Mouse (Mus musculus) forebrain, embryonic 14.5 days (tissue): ENCODE data around the gene Fam19a2. TPM values are rescaled to one million over a fixed set of nuclear protein-coding genes. Genes with fewer than 3 reads are reported as not detected.

Experiments used
- ATAC-seq: fragments of 200-750 bp; cut with Nextera tagmentation; 2 replicates; pipeline ENCODE4 v1.8.0; 2017; ENCODE audit warnings: mild to moderate bottlenecking, moderate library complexity
- DNase-seq: peaks from one replicate; pipeline ENCODE4 v3.0.0-alpha.2; 2015; ENCODE audit warnings: low spot score
- H3K27ac ChIP-seq: fragments of 300-500 bp; sonication (generic); 2 replicates; pipeline ENCODE4 v1.5.1; 2014; ENCODE audit warnings: low read depth, mild to moderate bottlenecking, control low read depth, low read length, moderate library complexity
- H3K27me3 ChIP-seq: fragments of 300-500 bp; sonication (generic); replicated peaks from 2 replicates; pipeline ENCODE4 v1.6.1; 2014; ENCODE audit warnings: low read length, control low read depth, mixed read lengths; ENCODE audit not compliant: control insufficient read depth, insufficient read depth
- H3K36me3 ChIP-seq: fragments of 300-500 bp; sonication (generic); 2 replicates; pipeline ENCODE4 v1.6.1; 2014; ENCODE audit warnings: low read length, control low read depth; ENCODE audit not compliant: control insufficient read depth, insufficient read depth
- H3K4me1 ChIP-seq: fragments of 300-500 bp; sonication (generic); 2 replicates; pipeline ENCODE4 v1.6.1; 2014; ENCODE audit warnings: antibody characterized with exemption, low read length, control low read depth; ENCODE audit not compliant: control insufficient read depth, insufficient read depth
- H3K4me2 ChIP-seq: fragments of 300-500 bp; sonication (generic); 2 replicates; pipeline ENCODE4 v1.6.1; 2014; ENCODE audit warnings: mild to moderate bottlenecking, control low read depth, low read length
- H3K4me3 ChIP-seq: fragments of 300-500 bp; sonication (generic); 2 replicates; pipeline ENCODE4 v1.5.1; 2014; ENCODE audit warnings: low read depth, low read length, control low read depth
- H3K9ac ChIP-seq: fragments of 300-500 bp; sonication (generic); 2 replicates; pipeline ENCODE4 v1.6.1; 2014; ENCODE audit warnings: mild to moderate bottlenecking, low read length, control low read depth, moderate library complexity
- H3K9me3 ChIP-seq: fragments of 300-500 bp; sonication (generic); replicated peaks from 2 replicates; pipeline ENCODE4 v1.6.1; 2016; ENCODE audit warnings: low read length, control low read depth, mixed read lengths; ENCODE audit not compliant: control insufficient read depth
- WGBS: fragments of 180-500 bp; shearing (Covaris S2); extraction: QIAGEN DNeasy Blood & Tissue Kit; methylation state at CpG from one replicate; pipeline ENCODE4 v1.1.7; 2014; 5-methylcytosine and 5-hydroxymethylcytosine counted together
- polyA plus RNA-seq: library from polyadenylated mRNA; unstranded; fragments of >200 nt; fragmentation: Nextera tagmentation; extraction: Ambion mirVana; gene quantifications from 2 replicates; pipeline ENCODE4 v1.2.1, GENCODE M21; 2014

The Fam19a2 gene
- polyA plus RNA-seq, 1 experiment from 2014 or later, result 21.4 TPM

- Histone ChIP-seq H3K27ac (no peak overlapping the region), H3K9ac (no peak overlapping the region), H3K9me3 (no peaks in the 10 kb centered on the region), H3K4me1 (no peaks in the 10 kb centered on the region), H3K4me2 (no peak overlapping the region), H3K4me3 (no peak overlapping the region), H3K27me3 (no peaks in the 10 kb centered on the region), H3K36me3 (no peaks in the 10 kb centered on the region)
- 74% methylated on average over 6 of the region's 6 CpGs for WGBS
- no peak for DNase-seq
- no peak for ATAC-seq
Measured at GRCm38 (mm10) chr10:123548391-123548790, 284.6 kb downstream of the Fam19a2 start.

DNA sequence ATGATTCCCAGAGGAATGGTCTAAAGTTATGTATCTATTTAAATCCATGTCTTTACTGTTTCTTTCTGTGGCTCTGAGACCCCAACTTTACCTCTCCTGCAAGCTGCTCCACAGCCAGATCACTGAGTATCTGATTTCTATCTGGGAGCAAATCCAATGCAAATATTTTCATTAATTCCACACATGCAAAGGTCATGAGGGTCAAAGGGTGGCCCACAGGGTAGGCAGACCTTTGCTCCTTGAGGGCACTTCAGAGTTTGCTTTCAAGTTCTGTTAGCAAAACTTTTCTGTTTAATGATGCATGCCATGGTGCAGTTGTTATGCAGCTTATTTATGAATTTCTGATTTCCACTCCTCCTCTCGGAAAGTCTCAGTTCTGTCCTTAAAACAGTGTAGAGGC, 303.9 kb downstream of the Fam19a2 start:
- DNase-seq (no peak), ATAC-seq (no peak)
- no peak overlapping the region for H3K4me3 ChIP-seq
- no peaks in the 10 kb centered on the region for H3K9me3 ChIP-seq
- H3K36me3 ChIP-seq, result no peaks in the 10 kb centered on the region
- no peaks in the 10 kb centered on the region for H3K4me1 ChIP-seq
- no peaks in the 10 kb centered on the region for H3K27me3 ChIP-seq
- H3K4me2 ChIP-seq, result no peak overlapping the region
- no peak overlapping the region for H3K9ac ChIP-seq
- H3K27ac ChIP-seq, result no peak overlapping the region
- WGBS, result 100% methylated on average over 1 of the region's 1 CpGs

DNA sequence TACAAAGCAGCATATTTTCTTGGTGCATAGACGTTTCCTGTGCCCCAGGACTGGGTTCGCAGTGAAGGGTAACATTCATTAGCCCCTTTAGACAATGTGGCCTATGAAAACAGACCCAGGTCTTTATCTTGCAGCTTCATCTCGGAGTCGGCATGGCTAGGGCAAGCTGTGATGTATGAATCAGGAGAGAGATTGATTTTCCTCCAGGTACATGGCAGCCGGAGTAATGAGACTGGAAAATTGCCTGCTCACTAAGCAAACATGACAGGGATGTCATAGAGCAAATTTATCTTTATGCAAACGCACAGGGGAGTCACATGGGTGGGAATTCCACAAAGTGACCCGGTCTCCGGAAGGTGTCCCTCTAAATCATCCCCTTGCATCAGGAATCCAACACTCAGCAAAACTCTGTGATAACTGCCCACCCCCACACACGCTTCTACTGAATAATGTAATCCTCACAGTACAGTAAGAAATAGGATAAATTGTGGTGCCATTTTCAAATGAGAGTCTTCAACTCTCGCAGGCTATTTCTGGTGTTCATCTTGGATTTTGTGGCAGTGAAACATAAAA, 306.9 kb downstream of the Fam19a2 start:
- Histone ChIP-seq H3K36me3 (no peaks in the 10 kb centered on the region), H3K4me2 (no peak overlapping the region), H3K4me1 (no peaks in the 10 kb centered on the region), H3K27ac (no peak overlapping the region), H3K9ac (no peak overlapping the region), H3K4me3 (no peak overlapping the region), H3K27me3 (no peaks in the 10 kb centered on the region), H3K9me3 (no peaks in the 10 kb centered on the region)
- DNase-seq (no peak), ATAC-seq (no peak)
- 88% methylated on average over 10 of the region's 10 CpGs for WGBS

GRCm38 (mm10) chr10:123572342-123573070, 308.7 kb downstream of the Fam19a2 start:
- H3K27me3 ChIP-seq, result no peaks in the 10 kb centered on the region
- DNase-seq, result no peak
- no peak overlapping the region for H3K9ac ChIP-seq
- H3K4me2 ChIP-seq, result no peak overlapping the region
- H3K9me3 ChIP-seq, result no peaks in the 10 kb centered on the region
- no peak for ATAC-seq
- WGBS, result 89% methylated on average over 7 of the region's 7 CpGs
- no peaks in the 10 kb centered on the region for H3K4me1 ChIP-seq
- H3K4me3 ChIP-seq, result no peak overlapping the region
- H3K36me3 ChIP-seq, result no peaks in the 10 kb centered on the region
- no peak overlapping the region for H3K27ac ChIP-seq

DNA sequence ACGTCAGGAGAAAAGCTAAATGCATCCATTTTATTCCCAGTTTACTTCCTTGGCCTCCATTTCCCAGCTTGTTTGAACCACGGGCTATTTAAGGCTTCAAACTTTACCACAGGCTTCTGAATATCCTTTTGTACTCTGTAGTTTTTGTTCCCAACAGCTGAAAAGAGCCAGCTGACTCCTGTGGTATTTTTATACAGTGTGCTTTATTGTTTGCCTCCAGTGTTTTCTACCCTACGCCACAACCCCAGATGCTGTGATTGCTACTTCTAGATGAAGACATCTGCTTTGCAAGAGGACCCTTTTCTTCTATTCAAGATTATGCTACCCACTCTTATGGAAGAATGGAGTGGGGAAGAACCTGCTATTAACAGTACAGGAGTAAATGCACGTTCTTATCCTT, 314.0 kb downstream of the Fam19a2 start:
- Histone ChIP-seq H3K9me3 (no peaks in the 10 kb centered on the region), H3K4me3 (no peak overlapping the region), H3K36me3 (no peaks in the 10 kb centered on the region), H3K27me3 (no peaks in the 10 kb centered on the region), H3K27ac (no peak overlapping the region), H3K4me1 (no peaks in the 10 kb centered on the region), H3K4me2 (no peak overlapping the region), H3K9ac (no peak overlapping the region)
- peak; percentile 23 for DNase-seq
- ATAC-seq, result peak; percentile 67
- 27% methylated on average over 4 of the region's 4 CpGs for WGBS

- Histone ChIP-seq H3K4me3 (no peak overlapping the region), H3K36me3 (no peaks in the 10 kb centered on the region), H3K9ac (no peak overlapping the region), H3K27ac (no peak overlapping the region), H3K4me1 (no peaks in the 10 kb centered on the region), H3K9me3 (no peaks in the 10 kb centered on the region), H3K27me3 (no peaks in the 10 kb centered on the region), H3K4me2 (no peak overlapping the region)
- 65% methylated on average over 2 of the region's 2 CpGs for WGBS
- peak; percentile 76; the same call in 1 of the 2 replicates for ATAC-seq
- peak; percentile 75 for DNase-seq
Measured at GRCm38 (mm10) chr10:123579012-123579411, 315.2 kb downstream of the Fam19a2 start.

DNA sequence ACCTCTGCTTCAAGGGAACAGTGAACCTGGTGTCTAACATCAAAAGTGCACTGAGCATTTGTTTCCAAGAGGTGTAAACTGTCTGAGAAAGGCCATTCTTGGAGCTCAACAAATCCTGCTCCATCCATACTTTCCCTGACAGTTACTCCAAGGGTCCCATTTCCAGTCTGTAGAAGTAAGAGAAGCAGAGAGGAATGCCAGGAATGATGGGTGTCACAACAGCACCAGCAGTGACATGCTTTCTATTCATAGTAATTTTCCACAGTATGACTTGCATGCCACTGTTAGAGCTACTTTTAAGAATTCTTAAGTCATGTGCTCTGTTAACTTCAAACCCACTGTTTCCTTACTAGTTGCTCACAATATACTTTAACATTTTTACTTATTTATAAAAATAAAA, 331.2 kb downstream of the Fam19a2 start:
- no peaks in the 10 kb centered on the region for H3K9me3 ChIP-seq
- ATAC-seq (no peak), DNase-seq (no peak)

GRCm38 (mm10) chr10:123597059-123597458, 333.3 kb downstream of the Fam19a2 start:
- Histone ChIP-seq H3K4me2 (no peak overlapping the region), H3K27ac (no peak overlapping the region), H3K9me3 (no peaks in the 10 kb centered on the region), H3K4me3 (no peak overlapping the region), H3K27me3 (no peaks in the 10 kb centered on the region), H3K9ac (no peak overlapping the region), H3K36me3 (no peaks in the 10 kb centered on the region), H3K4me1 (no peaks in the 10 kb centered on the region)
- 39% methylated on average over 3 of the region's 3 CpGs for WGBS
- no peak for DNase-seq
- no peak for ATAC-seq

More for the DNA sequence above, 331.2 kb downstream of the Fam19a2 start:
- no peaks in the 10 kb centered on the region for H3K27me3 ChIP-seq
- no peaks in the 10 kb centered on the region for H3K4me1 ChIP-seq
- H3K36me3 ChIP-seq, result no peaks in the 10 kb centered on the region
- no peak overlapping the region for H3K4me2 ChIP-seq
- H3K27ac ChIP-seq, result no peak overlapping the region
- no peak overlapping the region for H3K4me3 ChIP-seq
- no peak overlapping the region for H3K9ac ChIP-seq

DNA sequence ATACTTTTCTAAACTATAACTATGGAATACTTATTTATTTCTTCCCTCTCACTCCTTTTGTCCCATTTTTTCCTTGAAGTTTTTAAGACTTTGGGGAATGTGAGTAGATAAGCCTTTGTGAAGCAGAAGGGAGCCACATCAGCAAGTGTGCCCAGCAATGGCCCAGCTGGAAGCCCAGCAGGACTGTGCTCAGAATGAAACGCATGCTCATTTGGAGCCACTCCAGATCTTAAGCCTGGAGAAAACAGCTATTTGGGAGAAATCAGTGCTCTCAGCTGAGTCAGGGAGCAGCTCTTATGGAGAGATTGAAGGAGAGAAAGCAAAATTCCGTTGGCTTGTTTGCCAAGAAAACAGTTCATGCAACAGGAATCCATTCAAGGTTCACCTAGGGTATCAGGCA, 341.9 kb downstream of the Fam19a2 start:
- H3K27ac ChIP-seq, result no peak overlapping the region
- no peak overlapping the region for H3K4me3 ChIP-seq
- DNase-seq (no peak), ATAC-seq (no peak)
- no peaks in the 10 kb centered on the region for H3K9me3 ChIP-seq
- H3K4me2 ChIP-seq, result no peak overlapping the region
- no peaks in the 10 kb centered on the region for H3K36me3 ChIP-seq
- H3K9ac ChIP-seq, result no peak overlapping the region
- H3K27me3 ChIP-seq, result no peaks in the 10 kb centered on the region
- 19% methylated on average over 2 of the region's 2 CpGs for WGBS
- H3K4me1 ChIP-seq, result no peaks in the 10 kb centered on the region
